Mouse (Mus musculus): ENCODE measurements around the gene Eml1.

DNA sequence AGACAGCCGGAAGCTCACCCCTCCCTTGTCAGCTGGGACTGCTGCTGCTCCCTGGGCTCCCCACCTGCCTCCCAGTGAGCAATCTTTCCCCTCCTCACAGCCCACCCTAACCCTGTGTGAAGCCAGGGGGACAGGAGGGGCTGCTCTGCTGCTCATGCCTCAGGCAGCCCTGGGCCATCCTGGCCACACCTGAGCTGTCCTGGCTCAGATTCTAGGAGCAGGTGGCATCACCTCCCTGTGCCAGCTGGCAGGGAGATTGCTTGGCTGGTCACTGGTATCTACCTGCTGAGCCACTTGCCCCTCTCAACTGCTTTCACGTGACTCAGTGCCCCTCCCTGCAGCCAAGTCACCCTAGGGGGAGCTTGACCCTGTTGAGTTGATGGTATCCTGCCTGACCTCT is 16.5 kb upstream of the Eml1 start:
- TF ChIP-seq POLR2A (IDR thresholded peaks at IDR 0.05; ENCODE audit: borderline replicate concordance, control insufficient read depth, low read depth, low read length) (no peak), CTCF (IDR thresholded peaks at IDR 0.05; ENCODE audit: control insufficient read depth, insufficient read depth, low read length) (no peak)

Data from bone marrow, adult 2 months (tissue).